Mouse (Mus musculus) 3T3-L1 (cell line): ENCODE results near the gene Ube2o.
"Not testable (repeated sequence)": the region's sequence is repeated elsewhere in the genome, so short reads cannot be mapped to it uniquely, and the experiment has no call there.

Source experiments
- DNase-seq: peaks from one replicate; pipeline ENCODE4 v3.0.0-alpha.2; 2015; ENCODE audit warnings: low read depth, low spot score

Ube2o gene

DNA sequence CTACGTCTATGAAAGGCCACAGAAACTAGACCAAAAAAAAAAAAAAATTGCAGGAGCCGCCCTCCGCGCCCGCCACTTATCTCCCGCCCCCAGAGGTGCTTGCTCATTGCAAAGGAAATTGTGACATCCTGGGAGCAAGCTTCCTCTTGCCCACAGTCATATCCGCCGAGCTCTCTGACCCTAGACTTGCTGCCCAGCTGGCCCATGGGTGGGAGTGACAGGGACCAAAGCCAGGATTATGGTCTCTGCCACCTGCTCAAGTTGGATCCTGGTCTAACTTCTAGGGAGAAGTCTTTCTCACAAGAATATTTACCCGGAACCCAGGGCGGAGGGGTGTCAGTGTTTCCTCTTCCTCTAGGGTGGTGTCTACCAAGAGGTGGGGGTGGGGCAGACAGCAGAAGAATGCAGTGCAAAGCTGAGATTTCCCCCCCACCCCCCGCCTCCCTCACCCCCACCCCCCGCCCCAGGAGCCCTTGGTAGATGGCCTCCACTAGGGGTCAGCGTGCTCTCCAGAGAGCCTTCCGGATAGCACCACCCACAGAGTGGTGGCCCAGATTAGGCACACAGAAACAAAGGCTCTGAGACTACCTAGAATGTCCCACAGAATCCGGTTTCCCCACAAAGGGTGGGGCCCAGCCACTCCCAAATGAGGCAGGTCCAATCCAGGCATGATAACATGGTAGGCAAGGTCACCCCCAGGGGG lies 34.6 kb upstream of the Ube2o start:
- DNase-seq, result peak; percentile 59

DNA sequence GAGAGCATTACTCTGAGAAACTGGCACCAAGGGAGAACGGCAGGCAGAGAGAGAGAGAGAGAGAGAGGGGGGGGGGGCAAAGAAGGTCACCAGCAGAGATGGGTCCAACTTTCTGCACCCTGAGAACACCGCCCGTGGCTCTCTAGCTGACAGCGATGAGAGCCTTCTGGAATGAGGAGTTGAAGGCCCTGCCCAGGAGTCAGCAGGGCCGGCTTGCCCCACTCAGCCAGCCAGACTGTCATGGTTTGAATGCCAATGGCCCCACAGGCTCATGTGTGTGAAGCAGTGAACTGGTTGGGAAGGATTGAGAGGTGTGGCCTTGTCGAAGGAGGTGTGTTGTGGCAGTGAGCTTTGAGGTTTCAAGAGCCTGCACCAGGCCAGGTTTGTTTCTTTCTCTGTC lies 32.0 kb upstream of the Ube2o start:
- no peak for DNase-seq

DNA sequence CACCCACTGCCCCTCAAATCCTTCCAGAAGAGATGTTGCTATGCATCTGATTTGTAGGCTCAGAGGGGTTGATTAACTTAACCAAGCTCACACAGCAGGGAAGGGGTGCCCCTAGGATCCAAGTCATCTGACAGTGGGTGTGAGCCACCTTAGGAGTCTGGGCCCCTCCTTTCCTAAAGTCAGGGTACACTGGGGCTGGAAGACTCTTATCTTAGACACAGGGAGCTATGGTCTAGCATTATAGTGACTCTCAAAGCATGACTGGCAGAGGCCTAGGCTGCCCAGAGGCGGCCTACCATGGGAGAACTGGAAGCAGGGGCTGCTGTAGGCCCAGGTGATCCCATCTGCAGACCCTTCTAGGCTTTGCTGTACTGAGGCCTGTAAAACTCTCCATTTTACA lies 31.3 kb upstream of the Ube2o start:
- DNase-seq, result no peak

DNA sequence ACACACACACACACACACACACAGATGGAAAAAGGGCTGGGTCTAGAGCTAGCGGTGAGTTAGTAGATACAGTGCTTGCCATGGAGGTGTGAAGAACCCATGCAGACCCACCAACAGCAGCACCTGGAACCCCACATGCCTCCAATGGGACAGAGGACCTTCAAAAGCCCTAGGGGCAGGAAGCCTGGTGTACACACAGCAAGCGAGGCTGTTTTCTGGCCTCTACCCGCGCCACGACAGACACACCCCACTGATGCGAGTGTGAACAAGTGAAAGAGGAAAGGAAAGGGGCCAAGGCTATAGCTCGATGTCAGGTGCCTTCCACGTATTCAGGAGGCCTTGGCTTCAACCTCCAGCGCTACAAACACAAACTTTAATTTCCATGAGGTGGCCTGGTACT lies 30.6 kb upstream of the Ube2o start:
- no peak for DNase-seq

DNA sequence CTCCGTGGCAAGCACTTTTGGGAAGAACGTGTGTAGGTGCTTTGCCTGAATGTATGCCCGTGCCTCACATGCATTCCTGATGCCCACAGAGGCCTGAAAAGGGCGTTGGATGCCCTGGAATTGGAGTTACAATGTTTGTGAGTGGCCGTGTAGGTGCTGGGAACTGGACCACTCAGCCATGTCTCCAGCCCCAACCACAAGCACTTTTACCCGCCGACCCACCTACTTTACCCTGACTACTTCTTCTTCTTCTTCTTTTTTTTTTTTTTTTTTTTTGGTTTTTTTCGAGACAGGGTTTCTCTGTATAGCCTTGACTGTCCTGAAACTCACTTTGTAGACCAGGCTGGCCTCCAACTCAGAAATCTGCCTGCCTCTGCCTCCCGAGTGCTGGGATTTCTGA lies 29.9 kb upstream of the Ube2o start:
- not testable (repeated sequence) for DNase-seq

DNA sequence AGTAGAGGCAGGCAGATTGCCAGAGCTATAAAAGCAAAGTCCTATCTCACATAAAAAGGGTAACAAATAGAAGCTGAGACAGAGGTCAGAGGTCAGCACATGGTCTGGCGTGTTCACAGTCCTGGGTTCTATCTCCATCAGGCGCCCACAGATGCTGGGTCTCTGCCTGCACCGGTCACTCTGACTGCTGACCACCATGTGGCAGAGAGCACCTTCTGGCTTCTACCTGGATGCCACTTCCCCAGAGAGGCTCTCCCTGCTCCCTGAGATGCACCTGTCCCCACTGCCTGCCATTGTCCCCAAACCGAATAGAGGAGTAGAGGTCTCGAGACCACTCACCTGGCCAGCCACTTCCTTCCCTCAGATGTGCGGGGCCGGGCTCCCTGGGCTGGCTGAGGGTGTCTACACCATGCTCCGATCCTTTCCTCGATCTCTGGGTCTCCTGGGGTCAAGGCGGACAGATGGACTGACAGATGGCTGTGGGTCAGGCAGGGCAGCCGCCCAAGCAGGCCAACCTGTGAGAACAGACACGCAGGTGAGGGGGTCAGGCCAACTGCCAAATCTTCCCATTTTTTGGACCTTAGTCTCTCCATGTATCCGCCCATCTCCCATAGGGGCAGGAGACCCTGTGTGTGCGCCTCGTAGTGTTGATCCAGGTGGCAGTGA lies 28.9 kb upstream of the Ube2o start:
- no peak for DNase-seq

DNA sequence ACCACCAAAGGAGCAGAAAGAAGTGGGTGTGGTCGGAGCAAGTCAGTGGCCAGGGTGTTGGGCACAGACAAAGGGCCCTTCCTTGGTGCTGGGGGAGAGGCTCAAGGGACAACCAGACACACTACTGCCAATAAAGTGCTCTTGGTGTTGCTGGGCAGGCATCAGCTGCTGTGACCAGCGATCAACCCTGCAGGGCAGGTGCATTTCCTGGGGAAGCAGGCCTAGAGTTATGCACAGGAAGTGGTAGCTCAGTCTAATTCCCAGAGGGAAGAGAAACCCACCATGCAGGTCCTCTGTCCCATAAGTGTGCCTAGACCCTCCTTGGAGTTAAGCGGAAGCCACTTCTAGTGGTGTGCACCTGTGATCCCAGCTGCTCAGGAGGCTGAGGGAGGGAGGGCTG lies 26.5 kb upstream of the Ube2o start:
- no peak for DNase-seq

DNA sequence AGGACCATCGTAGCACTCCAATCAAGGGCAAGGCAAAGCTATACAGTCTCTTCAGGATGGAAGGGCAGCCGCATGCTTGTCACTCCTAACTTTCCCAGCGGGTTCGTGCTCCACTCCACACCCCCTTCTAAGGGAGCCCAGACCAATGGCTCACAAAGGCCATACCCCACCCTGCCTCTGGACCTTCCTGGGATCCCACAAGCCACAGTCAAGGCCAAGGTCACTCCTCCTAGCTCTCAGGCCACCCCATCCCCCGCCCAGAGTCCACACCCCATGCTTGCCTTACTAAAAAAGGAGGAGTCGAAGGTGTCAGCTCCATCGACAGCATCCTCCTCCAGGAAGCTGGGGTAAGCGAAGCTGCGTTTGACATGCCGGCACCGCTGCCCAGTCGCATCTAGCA lies 22.9 kb upstream of the Ube2o start:
- no peak for DNase-seq

DNA sequence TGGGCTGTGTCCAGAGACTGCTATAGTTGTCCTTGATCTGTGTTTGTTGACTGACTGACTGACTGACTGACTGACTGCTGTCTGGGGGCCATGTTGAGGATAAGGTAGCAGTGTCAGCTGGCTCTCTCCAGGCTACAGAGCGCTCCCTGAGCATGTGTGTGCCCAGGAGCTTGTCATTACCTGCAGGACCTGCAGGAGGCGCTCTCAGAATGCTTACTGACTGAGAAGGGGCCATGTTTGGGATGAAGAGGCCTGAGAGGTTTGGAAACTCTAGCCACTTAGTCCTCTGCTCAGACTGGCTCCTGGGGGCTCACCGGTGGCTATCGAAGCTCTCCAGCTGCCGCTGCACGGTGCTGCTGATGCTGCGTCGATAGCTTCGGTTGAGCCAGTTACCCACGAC lies 22.1 kb upstream of the Ube2o start:
- peak; percentile 62 for DNase-seq

DNA sequence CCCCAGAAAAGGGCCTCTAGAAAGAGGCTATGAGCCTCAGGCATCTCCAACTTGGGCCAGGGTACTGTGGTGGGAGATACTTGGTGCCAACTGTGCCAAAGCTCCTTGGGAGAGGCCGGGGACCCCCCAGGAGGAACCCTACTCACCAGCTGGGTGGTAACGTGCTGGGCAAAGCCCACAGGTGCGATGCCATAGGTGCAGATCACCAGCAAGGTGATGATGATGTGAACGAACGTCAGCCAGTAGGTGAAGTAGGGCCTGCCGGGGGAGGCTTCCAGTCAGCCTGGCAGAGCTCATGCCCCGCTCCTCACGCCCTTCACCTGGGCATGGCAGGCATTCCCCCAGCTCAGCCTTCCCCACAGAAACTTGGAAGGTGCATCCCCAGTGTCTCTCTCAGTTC lies 20.8 kb upstream of the Ube2o start:
- DNase-seq, result no peak

DNA sequence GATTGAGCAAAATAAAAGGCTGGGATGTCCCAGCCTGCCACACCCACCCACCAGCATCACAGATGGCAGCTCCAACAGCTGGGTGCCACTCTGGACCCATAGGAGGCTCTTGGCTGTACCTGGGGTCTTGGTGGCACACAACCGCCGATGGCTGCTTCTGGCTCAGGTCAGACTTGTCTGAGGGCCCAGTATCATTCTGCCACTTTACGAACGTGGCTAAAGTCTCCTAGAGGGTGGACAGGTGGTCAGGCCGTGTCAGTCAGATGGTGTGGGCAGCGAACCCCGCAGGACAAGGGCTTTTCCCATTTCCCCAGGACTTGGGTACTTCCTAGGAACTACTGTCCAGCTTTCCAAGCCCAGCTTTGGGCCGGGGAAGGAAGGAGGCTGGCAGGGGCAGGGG lies 19.9 kb upstream of the Ube2o start:
- DNase-seq, result no peak

DNA sequence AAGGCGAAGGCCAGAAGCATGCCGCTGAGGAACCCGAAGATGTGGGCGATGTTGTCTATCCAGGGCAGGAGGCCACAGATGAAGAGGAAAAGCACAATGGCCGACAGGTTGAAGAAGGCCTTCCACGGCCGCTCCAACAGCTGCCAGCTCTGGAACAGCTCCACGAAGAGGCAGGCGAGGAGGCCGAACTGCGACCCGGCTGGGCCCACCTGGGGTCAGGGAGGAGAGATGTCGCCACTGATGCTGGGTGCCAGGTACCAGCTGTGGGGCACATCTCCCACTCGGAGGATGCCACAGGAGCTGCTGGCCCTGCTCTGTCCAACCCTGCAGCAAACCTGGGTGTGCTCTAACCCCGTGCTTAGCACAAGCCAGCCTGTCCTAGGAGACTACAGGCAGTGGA lies 18.0 kb upstream of the Ube2o start:
- no peak for DNase-seq

DNA sequence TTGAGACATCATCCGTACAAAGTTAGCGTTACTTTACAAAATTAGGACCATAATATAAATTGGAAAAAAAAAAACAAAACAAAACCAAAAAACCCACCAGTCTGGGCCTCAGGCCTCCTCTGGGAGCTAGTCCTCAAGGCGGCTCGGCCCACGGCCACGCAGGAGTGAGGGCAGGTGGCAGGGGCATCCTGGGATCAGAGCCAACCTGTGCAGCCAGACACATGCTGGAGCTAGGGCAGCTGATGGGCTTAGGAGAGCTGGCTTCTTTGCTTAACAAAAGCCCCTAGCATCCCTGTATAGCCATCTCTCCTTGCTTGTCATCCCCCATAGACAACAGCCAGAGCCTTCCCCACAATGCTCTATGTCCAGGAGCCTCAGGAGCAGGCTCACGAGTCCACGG lies 16.9 kb upstream of the Ube2o start:
- DNase-seq, result no peak

DNA sequence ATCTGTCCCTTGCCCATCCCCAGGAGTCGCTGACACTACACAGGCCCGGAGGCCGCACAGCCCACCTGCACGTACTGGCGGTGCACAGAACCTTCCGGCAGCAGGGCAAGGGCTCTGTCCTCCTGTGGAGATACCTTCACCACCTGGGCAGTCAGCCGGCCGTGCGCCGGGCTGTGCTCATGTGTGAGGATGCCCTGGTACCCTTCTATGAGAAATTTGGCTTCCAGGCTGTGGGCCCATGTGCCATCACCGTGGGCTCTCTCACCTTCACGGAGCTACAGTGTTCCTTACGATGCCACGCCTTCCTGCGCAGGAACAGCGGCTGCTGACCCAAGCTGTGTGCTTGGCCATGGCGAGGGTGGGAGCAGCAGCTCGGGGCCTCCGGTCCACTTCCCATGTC lies 15.5 kb upstream of the Ube2o start:
- no peak for DNase-seq

DNA sequence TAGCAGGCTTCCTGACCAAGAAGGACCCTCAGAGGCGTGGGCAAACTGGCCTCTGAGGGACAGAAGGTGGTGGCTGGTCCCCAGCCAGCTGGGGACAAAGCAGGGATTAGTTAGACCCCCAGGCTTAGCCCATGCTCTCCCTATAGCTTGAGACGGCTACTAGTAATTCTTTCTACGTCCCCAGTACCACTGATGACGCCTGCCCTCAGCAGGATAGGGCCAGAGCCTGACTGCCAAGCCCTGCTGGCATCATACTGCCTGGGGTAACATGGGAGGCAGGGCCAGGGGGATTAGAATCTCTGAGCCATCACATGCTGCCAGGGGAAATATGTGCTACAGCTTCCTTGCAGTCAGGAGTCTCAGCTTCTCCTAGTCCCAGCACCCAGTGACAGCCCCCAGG lies 12.1 kb upstream of the Ube2o start:
- DNase-seq, result no peak

DNA sequence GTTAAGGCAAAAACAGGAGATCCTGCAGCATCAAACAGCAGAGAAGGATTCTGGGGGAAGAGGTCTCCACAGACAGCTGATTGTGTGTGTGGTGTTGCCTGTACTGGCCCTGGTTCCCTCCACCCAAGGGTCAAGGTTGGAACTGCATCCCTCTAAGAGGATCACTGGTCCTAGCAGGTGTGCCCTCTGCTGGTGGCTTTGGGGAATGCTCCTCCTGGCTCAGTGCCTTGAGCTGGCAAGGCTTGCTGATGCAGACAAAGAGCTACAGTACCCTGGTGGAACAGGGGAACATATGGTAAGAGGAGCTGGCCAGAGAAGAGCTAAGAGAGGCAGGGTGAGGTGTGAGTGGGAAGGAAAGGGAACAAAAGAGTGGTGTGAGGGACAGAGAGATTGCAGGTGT lies 11.2 kb upstream of the Ube2o start:
- DNase-seq, result peak; percentile 97

DNA sequence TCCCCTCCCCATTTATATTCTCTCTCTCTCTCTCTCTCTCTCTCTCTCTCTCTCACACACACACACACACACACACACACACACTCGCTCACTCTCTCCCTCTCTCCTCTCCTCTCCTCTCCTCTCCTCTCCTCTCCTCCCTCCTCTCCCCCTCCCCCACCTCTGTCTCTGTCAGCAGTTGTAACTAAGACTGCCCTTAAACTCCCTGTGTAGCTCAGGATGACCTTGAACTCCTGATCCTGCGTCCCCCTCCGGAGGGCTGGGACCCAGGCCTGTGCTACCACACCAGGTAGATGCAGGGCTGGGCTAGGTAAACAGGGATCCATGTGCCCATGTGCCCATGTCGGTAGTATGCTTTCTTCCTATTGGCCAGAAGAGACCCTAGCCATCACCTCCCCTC lies 10.4 kb upstream of the Ube2o start:
- no peak for DNase-seq

DNA sequence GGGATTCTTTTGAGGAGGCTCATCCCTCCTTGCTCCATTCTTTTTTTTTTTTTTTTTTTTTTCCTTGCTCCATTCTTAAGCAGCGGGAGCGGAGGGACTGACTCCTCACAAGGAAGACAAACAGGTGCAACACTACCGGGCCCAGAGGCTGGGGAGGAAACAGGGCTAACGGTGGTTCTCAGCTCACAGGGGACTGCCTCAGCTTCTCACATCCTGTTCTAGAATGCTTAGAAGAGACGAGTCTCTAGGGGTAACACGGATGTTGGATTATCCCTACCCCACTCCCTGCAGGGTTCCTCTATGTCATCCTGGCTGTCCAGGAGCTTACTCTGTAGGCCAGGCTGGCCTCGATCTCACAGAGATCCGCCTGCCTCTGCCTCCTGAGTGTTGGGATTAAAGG lies 8.3 kb upstream of the Ube2o start:
- DNase-seq, result no peak

DNA sequence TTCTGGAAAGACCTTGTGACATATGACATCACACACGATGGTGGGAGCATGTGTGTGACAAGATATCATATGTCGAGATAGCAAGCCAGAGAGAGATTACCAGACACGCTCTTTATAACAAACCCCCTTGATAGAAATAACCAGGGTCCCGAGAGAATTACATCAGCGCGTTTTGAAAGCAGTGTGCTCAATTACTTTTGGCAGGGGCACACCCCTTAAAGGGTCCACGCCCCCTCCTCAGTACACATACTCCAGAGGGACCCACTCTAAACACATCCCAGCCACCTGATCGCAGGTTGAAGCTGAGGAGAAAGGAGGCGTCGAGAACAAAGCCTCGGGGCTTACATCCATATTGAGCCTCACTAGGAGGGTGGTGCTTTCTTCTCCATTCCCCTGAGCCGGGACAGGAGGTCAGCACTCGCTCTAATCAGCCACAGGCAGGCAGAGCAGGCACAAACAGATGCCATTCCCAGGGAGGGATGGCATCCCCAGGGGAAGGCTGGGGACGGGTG lies 7.8 kb upstream of the Ube2o start:
- DNase-seq, result no peak

DNA sequence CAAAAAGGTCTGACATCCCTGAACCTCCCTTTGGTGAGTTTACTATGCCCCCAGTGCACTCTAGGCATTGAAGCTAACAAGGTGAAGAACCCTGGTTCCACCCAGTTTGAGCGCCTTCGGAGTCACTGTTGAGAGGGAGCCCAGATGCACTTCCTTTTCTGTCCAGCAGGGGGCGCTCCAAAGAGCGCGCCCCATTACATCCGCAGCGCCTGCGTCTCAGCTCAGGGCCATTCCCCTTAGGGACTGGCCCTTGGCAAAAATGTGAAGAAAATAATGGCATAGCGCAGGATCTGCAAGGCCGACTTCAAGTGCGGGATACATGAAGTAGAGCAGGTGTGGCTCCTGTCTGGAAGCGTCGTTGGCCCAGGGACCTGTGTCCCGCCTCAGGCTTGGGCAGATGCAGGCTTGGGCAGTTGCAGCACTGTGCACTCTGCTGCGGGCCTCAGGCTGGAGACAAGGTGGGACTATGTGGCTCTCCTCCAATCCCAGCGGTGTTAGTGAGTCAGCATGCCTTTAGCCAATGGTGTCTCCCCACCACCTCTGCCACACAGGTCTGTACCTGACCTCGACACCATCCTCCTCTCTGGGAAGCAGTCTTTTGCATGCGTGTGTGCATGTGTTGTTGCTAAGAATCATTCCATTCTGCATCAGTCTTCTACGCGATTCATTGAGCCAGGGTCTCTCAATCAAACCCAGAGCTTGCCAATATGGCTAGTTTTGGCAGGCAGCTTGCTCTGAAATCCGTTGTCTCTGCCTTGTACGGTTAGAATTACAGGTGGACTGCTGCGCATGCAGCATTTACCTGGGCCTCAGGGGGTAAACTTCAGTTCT lies 5.8 kb upstream of the Ube2o start:
- peak; percentile 47 for DNase-seq

DNA sequence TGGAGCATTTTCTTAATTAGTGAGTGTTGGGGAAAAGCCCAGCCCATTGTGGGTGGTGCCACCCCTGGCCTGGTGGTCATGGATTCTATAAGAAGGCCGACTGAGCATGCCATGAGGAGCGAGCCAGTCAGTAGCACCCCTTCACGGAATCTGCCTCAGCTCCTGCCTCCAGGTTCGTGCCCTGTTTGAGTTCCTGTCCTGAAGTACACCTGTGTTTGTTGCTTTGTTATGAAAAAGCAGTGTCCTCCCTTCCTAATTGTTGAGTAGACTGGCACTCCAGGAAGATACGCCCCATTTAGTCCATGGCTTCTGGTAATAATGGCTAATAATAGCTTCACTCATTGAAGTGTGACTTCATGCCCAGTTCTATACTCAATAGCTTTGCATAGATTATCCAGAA lies 5.1 kb upstream of the Ube2o start, which contains the start of gene Aanat:
TSS of gene Aanat (plus strand) at position 123 of the 400 bp plus-strand sequence.
- DNase-seq, result no peak

DNA sequence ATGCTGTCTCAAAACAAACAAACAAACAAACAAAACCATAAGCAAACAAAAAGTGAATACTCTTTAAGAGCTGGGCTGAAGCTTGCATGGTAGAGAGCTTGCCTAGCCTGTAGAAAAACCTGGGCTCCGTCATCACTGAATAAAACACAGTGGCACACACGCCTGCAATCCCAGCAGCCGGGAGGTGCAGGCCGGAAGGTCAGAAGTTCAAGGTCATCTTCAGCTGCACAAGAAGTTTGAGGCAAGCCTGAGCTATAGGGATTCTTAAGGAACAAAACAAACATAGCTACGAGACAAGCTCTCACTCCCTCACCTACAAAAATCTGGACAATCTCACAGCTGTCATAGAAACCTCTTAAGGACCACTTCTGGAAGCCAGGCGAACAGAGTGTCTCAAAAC lies 4.4 kb upstream of the Ube2o start:
- no peak for DNase-seq
